Mouse (Mus musculus) frontal cortex, postnatal 14 days (tissue): Measurements from ENCODE around the gene Kcnq4.

Experiments used
- DNase-seq, 2 experiments: peaks; one replicate each; pipeline ENCODE4 v3.0.0; 2022; ENCODE audit warnings: low spot score in 2 of 2

Kcnq4 gene

DNA sequence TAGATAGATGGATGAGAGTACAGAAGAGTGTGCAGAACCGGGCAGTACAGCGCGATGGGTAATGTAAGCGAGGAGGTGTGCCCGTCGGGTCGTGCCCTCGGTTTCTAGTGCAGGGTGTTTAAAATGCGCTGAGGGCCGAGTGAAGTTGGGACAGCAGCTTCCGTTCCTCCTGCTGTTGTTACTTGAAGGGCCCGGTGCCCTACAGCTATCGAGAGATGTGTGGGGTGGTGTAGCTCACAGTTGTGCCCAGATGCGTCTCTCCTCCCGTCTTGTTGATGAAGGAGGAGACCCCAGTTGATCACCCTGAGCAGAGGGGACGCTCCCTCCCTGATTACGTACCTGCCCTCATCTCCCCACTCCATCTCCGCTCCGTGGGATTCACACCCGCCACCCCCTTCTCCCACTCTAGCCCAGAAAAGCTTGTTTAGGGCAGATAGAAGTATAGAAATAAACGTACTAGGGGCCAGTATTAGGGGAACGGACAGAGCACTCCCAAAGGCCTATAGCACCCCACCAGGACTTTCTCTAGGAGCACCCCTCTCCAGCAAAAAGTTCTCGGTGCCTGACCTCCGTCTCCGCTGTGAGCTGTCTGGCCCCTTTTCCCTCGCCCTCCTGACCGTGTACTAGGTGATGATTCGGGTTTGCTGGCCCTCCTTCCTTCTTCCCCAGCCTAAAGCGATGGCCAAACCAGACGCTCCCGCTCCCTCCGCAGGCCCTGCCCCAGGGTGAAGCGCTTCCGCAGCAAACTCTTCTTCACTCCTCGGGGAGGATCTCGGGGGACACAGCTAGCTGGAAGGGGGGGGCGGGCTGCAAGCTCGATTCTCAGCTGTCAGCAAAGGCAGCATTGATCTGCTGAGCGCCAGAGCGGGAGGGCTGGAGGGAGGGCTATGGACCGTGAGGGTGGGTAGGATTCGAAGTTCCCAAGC, at the start of gene Kcnq4:
Kcnq4 (minus strand) TSS at position 672 of the 926 bp plus-strand sequence.
- DNase-seq, result no peak

DNA sequence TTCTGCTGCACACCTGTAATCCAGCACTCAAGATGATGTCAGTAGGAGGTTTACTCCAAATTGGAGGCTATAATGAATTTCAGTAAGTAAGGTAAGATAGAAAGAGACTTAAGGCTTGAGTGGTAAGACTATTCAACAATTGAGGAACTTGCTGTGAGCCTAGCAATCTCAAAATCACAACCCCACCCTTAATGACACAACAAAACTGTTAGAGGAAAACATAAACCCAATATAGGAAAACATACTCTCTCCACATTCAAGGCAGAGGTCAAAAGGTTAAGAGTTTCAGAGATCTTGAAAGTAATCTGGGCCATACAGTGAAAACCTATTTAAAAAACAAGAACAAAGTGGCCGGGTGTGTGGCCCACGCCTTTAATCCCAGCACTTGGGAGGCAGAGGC, 48.3 kb upstream of the Kcnq4 start:
- no peak for DNase-seq

DNA sequence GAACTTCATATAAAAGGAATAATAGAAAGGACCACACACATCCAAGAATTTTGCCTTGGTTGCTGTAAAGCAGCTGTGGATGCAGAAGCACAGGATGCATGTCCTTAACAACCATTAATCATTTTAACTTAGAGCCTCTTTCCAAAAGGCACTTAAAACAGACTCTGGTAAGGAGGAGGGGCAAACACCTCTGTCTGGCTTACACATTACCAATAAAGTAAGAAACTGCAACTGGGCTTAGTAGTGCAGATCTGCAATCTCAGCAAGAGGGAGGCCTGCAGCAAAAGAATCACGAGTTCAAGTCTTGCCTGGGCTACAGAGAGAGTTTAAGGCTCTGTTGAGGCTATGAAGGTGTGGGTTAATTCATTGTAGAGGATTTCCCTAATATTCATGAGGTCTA, 47.2 kb upstream of the Kcnq4 start:
- DNase-seq, result no peak

DNA sequence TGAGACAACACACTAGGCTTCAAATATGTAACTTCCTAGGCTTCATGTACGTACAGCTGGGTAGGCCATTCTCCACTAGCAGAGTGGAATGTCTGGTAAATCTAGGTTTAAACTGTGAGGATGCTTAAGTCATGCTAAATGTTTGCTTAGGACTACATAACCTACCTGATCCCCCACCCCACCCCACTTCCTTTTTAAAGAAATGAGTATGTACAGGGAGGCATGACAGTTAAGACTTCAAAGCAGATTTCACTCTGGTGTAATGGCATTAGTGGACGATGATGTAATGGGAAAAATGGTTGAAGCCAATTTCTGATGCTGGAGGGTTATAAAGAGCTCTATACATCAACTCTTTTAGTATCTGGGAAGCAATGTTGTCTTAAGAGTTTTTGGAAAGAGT, 44.5 kb upstream of the Kcnq4 start:
- no peak for DNase-seq

DNA sequence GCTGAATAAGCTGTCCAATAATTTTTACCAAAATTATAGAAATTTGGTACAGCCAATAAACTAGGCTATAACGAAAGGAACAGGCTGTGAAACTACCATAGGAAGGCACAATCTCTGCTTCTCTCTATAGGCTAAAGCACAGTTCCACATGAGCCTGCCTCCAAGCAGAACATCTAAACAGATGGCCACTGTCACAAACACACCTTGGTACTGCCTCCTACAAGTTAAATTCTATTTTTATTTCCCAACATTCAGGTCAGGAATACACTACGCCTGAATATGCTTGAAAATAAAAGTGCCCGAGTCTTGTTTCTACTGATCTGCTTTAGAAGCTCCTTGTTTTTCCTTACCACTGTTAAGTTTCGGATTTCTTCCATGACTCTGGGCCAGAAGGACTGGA, 41.6 kb upstream of the Kcnq4 start:
- no peak for DNase-seq

DNA sequence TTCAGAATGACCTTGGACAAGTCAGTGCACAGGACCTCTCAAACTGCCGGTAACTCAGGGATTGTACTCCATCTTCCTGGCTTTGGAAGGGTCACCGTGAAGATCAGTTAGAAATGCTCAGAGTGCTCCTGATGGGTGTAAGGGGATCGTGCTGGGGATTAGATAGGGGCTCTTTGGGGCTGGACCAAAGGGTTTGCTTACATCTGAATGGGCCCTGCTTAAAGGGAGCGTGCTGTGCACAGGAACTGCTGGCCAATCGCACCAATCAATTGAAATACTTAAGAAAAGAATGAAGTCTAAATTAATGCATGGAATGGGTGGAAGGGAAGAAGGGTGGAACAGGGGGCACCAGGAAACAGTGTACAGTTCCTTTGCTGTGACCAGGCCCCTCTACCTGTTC, 7.4 kb upstream of the Kcnq4 start:
- DNase-seq, result no peak

DNA sequence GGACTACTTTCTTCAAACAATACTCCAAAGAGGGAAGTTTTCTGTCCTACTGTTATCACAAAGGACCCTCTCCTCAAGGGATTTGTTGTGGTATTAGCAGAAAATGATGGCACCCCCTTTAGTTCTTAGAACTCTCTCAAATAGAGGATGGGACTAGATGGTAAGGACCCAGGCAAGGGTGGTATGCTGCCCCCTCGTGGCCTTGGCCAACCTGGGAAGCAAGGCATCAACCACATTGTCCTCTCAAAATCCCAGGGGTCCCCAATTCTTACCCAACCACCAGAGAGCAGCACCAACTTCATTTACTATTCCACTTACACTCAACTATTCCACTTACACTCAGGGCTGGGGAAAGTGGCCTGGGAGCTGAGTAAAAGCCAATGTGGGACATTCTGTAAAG, 6.9 kb upstream of the Kcnq4 start:
- DNase-seq, result peak; percentile 37 to 68

DNA sequence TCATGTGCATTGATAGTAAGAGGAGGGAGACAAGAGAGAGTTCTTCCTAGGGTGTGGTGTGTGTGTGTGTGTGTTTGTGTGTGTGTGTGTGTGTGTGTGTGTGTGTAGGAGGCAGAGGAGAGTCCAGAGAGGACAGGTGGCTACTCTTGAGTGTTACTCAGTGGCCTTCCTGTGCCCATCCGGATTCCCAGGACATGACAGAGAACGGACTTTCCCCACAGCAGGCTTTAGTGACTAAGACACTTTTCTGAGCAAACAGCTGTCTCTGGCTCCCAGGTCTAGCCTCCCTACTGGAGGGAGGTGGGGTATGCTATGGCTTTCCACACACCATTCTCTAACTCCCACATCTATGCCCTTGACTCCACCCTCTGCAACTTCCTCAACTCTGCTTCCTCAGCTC, 1.2 kb upstream of the Kcnq4 start:
- no peak for DNase-seq

DNA sequence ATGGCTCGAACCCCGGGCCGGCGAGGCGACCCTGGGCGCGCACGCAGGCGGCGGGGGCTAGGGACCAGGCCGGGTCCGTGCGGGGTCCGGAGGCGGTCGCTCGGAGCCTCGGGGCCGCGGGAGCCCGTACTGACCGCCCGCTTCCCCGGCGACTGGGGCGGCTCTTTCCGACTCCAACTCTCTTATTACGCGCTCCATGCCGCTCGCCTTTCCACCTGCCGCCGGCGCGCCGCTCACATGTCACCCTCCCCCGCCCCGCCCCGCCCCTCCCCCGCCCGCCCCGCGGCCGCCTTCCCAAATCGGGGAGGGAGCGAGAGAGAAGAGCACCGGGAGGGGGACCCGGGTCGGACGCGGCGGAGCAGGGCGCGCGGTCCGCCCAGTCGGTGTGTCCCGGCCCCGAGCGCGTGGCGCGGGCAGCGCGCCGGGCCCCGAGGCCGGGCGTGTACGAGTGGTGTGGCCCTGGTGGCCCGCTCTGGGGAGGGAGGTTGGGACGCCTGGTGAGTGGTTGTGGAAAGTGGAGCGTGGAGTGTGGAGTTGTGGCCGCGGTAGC, 1.1 kb downstream of the Kcnq4 start:
- no peak for DNase-seq

DNA sequence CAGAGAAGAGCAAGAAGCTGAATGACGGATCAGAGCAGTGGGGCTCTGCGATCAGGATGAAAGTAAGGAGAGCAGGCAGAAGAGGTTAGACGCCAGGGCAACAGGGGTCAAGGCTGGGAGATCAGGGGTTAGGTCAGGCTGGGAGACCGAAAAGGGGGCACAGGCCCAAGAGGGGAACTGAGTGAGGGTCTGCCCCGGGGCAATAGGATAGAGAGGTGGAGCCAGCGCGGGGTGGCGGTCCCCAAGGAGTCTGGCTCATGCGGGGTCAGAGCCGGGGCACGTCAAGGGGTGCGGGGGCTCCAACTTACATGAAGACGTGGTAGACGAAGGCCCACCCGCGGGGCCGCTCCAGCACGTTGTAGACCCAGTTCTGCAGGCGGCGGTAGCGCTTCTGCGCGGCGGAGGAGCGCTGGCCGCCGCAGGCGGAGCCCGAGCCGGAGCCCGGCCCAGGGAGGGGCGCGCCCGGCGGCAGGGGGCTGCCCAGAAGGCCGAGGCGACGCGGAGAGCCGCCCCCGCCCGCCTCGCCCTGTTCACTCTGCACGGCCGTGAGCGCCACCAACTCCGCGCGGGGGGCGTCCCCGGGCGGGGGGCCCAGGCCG, 1.8 kb downstream of the Kcnq4 start:
- DNase-seq, result no peak

DNA sequence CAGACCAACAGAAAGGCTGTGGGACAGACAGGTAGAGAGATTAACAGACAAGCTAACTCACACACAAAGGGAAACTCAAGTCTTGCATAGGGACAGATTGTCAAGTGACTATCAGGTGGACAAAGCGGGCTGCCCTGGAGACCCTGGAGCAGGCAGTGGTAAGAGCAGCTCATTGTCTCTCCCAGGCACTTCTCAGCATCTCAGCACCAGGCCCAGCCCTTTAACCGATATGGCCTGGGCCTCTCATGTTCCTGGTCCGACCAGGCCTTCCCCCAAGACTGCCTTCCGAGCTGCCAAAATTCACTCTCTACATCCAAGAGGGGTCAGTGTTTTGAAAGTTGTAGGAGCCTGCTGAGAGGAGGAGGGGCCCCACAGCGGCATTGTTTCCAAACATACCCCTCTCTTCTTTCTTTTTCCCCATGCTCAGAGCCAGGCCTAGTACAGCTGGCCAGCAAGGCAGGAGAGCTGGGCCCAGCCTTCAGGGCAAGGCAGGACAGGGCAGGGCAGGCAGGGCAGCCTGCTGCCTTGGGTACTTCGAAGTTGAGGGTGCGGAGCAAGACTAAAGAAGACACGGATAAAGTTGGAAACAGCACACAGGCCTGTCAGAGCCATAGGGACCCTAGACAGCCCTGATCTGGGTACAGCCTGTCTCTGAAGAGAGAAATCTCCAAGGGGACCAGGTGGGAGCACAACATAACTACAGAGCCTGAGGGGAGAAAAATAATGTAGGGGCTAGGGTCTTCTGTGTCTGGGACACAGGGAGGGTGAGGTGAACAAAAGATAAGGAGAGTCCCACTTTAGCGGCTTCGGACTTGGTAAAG, 2.5 kb downstream of the Kcnq4 start:
- no peak for DNase-seq

DNA sequence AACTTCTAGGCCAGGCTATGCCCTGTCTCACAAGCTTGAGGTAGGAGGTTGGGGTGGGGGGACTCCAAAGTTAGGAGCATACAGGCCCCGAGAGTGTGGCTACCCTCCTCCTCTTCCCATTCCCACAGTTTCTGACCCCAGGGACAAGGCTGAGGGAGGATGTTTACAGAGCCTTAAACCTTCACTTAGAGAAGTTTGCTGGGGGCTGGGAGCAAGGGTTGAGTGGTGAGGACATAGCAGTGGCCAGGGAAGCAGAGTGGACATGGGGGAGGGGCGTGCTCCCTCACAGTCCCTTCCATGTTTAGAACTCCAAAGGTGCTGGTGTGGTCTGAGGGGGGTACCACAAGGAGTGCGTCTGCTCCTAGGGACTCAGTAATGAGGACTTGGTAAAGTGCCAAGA, 4.8 kb downstream of the Kcnq4 start:
- DNase-seq, result no peak

DNA sequence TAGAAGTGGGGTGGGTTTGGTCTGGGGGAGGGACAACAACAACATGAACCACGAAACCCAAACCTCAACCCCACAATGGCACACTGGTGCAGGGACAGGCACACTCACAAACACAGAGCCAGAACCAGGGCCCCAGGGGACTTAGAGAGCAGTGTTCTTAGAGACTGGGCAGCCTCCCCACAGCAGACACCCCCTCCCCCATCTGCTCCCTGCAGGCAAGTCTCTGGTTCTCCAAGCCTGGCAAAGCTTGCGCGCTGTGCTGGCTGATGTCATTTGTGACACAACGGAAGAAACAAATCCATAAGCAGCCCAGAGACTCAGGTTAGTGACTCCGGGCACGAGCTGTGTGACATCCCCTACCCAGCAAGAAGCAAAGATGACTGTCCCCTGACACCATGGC, 7.1 kb downstream of the Kcnq4 start:
- no peak for DNase-seq

DNA sequence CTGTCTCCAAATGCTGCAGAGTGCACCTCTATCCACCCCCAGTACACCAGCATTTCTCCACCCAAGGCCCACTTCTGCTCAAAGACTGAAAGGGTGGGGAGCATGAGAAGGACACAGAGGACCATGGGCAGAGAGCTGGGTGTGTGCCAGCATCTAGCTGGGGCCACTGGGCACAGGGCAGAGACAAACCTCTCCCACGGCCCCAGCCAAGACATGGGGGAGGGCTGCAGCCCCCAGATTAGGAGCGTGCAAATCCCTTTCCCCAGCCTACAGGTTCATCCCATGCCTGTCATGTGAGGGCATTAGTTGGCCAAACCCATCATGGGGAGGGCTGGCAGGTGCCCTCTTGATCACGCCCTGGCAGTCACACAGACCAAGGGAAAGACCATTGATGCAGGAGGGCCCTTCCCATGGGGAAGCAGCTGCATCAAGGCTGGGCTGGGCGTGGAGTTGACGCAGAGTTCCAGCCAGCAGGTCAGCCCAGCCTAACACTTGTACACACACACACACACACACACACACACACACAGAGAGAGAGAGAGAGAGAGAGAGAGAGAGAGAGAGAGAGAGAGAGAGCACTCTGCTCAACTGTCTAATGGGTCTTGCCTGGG, 14.3 kb downstream of the Kcnq4 start:
- DNase-seq, result no peak

DNA sequence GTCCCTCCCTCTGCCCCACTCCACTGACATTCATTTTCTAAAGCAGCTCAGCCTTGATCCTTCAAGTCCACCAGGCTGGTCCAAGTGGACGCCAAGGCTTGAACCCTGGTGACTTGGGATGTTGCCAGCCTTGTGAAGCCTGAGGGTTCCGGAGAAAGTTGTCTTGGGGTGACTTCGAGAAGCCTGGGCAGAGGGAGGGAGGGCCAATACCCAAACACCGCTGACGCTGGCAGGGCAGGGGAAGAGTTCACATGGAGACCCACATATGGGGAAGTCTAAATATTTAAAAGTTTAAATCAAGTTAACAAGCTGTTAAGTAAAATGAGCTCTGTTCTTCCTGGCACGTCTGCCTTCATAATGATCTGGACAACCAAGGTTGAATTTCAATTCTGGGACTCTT, 15.7 kb downstream of the Kcnq4 start:
- DNase-seq, result no peak

DNA sequence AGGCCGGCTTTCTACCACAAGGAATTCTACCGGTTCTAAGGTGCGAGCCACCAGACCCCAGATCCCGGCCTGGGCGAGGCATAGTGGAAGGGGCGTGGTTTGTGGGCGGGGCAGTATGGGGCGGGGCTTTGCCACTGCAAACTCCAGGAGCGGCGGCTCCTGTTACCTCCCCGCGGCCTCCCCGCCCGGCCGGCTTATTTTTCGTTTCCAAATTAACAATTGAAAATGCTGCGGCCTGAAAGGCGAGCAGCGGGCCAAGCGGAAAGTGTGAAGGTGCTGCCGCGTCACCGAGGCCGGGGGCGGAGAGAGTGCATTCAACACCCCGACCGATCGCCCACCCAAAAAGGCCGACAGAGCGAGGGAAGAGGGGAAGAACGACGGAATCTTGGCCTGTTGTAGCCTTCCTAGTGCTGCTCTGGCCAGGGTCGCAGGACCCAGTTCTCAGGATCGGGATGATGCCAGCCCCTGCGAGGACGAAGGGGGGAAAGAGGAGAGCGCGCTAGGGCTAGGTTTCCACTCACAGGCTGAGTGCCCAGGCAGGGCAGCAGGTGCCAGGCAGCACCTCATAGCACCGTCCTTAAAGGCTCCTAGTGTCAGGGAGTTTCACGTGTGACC, 17.3 kb downstream of the Kcnq4 start:
- no peak for DNase-seq

DNA sequence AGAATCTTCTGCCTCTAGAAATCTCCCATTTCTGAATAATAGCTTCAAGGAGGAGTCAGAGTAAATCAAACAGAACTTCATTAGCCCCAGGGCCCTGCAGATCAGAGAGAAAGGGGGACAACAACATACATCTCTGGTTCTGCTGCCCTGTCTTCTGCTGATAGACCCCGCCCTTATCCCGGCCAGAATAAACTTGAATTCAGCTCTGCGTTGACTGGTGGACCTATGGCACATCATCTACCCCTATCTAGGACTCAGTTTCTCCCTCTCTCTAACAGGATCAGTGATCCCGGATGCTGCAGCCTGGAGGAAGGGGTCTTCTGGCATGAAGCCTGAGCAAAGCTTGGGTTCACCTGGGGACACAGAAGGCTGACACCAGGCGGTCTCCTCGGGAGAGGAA, 17.8 kb downstream of the Kcnq4 start:
- no peak for DNase-seq

DNA sequence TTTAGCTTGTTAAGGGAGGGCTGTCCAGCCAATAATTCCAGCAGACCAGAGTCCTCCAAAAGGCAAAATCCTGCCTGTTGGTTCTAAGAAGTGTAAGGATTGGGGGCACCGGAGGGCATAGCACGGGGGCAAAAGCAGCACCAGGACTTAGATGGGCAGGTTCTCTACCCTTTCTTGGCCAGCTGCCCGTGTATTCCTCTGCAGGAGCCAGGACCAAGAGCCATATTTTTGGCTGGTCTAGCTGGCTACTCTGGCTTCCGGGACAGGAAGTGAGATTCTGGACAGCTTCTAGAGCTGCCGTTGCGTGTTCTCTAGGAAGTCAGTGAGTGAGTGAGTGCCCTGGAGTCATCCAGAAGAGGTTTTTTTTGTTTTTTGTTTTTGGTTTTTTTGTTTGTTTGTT, 18.3 kb downstream of the Kcnq4 start:
- no peak for DNase-seq

DNA sequence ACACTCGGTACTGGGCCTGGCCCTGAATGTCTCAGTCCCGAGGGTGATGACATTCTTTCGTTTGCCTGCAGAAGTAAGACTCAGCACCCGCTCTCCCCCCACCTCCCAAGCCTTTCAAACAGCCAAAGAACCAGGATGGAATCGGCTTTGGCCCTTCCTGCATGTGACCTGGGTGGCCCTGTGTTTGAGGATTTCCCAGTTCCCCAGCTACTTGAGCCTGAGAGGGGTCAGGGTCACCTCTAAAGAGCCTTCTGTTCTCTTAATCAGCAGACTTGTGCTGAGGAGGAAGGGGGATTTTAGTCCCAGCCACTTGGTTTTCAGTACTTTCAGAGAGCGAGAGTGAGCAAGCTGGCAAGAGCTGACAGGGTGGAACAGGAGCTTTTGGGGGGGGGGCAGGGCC, 19.0 kb downstream of the Kcnq4 start:
- no peak for DNase-seq

DNA sequence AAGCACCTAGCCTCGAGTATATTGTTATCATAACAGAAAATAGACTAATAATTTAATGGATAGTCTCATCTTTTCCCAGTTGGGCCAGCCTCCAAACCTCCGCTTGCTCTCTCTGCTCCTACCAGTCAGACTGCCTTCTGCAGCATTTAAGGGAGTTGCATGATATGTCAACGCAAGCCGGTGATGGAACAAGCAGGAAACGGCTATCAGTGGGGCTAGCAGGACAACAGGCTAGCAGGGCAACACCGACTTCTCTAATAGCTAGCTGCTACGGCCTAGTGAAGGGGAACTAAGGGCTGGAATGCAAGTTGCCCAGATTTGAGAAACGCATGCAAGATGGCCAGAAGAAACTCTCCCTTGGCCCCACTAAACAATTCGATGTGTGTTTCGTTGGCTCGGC, 20.6 kb downstream of the Kcnq4 start:
- DNase-seq, result no peak

DNA sequence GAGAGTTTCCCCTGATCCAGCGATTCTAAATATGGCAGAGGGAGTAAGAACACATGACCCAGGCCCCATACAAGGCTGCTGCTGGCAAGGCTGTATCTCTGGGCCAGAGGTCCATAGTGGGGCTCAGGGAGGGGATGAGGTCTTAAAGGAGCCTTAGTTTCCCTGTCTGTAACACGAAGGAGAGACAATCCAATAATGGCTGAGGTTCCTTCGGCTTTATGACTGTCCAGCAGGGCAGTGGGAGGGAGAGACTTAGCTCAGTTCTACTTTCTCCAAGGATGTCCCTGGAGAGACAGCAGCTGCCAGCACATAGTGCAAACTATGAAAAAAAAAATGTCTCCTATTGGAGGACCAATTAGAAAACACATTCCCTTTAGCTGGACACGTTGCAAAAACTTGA, 22.2 kb downstream of the Kcnq4 start:
- DNase-seq, result no peak
